Mouse (Mus musculus): Measurements from ENCODE around the gene H2-Ob.

DNA sequence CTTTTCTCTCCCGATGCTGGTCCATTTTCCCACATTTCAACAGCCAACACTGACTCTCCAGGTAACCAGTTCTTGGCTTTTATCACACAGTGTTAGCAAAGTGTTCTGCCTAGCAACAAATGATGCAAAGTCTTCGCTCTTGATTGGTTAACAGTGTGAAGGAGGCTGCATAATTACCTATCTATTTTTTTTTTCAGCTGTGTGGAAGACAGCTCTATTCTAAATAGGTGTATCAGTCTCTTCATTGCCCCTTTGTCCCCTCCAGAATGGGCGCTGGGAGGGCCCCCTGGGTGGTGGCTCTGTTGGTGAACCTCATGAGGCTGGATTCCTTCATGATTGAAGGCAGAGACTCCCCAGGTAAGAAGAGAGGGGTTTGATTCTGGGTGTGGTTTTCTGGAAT lies at the start of gene H2-Ob:
- TF ChIP-seq CTCF (IDR thresholded peaks at IDR 0.05; ENCODE audit: low read depth, low read length) (no peak), POLR2A (IDR thresholded peaks at IDR 0.05; ENCODE audit: insufficient read depth, low read length) (no peak), EP300 (IDR thresholded peaks at IDR 0.05; ENCODE audit: insufficient read depth, low read depth, low read length) (no peak)
